Mouse (Mus musculus): ENCODE data around the gene Tpr.

Tpr gene

DNA sequence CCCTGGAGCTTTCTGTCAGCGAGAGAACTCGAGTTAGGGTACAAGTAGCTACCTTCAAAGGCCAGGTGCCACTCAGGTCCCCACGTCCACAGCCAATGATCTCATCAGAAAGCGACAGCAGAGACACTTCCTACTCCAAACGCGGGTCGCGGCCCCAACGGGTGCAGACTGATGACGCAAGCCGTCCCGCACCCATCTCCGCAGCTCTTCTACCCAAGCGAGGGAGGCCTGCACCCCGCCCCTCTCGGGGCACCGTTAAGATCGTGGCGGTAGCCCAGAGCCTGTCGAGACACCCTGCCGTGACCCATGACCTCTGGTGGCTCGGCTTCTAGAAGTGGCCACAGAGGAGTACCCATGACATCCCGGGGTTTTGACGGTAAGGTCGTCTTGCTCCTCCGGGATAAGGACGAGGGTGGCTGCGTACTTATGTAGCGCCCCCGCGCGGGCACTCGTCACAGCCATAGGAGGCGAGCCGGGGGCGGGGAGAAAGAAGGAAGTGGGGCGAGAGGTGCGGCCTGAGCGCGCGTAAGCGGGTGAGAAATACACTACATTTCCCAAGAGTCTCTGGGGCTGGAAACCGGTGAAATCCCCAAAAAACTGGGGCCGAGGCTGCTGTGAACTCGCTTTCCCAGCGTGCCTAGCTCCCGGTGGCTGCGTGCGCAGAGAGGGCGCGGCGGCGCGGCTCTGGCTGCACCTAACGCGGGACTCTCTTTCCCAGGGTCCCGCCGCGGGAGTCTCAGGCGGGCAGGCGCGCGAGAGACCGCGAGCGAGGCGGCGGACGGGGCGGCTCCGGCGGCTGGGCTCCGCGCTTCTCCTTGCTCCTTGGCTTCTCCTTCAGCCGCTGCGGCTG, at the start of gene Tpr, which contains the start of gene Odr4:
Tpr (plus strand) TSS at position 201 of the 850 bp plus-strand sequence.
Odr4 (minus strand) TSS at position 443 of the 850 bp plus-strand sequence.
- DNase-seq (ENCODE audit: low spot score in 2 of 2) = peak; percentile 97 to 98

DNA sequence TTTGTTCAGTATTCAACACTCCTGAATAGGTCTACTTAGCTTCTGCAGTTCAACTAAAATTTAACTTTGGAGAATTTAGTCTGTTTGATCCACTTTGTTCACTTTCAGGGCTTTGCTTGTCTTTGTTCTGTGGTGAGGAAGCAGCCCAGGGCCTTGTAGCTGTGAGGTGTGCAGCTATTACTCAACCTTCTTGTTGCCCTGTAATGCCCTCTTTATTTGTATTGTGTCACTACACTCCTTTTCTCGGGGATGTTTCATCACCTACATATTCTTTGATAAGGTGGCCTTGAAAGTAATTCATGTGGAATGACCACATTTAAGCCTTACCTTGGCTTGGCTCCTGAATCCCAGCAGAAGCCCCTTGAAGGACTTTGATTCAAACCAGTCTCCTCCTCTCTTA, 31.8 kb upstream of the Tpr start:
- DNase-seq (ENCODE audit: low spot score in 2 of 2) = no peak

DNA sequence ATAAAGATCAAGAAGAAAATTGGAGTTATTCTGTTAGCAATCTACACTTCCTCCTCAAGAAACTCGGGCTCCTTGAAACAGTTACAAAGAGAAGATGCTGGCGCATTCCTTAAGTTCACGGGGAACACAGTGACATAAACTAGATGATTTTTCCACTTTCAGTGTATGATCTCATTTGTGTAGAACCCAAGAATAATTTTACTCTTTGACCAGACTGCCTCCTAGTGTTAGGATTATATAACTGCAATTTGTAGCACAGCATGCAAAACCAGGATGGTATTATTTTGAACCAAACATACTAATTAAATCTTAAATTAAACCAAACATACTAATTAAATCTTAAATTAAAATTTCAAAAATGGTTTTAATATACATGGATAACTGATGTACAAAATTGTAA, 19.7 kb upstream of the Tpr start:
- no peak for DNase-seq (ENCODE audit: low spot score in 2 of 2)

DNA sequence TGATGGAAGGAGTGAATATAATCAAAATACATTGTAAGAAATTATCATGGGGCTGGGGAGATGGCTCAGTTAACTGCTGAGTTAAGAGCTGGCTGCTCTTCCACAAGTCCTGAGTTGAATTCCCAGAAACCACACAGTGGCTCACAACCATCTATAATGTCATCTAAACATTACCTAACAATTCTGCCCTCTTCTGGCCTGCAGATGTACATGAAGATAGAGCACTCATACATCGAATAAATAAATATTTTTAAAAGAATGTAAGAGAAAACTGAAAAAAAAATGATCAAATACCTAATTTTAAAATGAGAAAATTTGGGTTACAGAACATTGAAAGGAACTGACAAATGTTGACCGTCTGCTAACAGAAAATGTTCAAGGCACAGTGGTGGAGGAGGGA, 18.4 kb upstream of the Tpr start:
- DNase-seq (ENCODE audit: low spot score in 2 of 2) = no peak

DNA sequence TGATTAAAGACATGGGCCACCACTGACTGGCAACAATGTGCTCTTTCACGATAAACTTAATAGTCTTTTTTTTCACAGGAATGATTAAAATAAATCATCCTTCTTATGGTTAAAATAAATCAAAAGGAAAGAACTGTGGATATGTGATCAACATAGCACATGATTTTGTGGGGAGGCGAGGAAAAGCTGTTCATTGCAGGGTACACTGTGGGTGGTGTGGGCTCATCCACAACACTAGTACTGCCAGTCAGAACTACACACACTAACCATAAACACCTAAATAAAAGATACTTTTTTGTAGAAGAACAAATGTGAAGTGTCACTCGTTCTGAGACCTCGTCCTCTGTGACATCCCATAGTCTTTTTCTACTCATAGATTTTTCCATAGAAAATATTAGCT, 8.5 kb upstream of the Tpr start:
- DNase-seq (ENCODE audit: low spot score in 2 of 2) = no peak

DNA sequence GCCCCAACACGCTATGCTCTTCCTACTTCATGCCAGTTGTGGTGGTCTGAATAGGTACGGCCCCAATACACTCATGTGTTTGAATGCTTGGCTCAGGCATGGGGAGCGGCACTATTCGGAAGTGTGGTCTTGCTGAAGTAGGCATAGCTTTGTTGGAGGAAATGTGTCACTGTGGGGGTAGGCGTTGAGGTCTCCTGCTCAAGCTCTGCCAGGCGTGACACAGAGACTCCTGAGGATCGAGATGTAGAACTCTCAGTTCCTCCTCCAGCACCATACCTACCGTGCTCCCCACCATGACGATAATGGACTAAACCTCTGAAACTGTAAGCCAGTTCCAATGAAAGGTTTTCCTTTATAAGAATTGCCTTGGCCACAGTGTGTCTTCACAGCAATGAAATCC, 5.1 kb upstream of the Tpr start:
- peak in 1 of 2 experiments; percentile 38 for DNase-seq (ENCODE audit: low spot score in 2 of 2)

DNA sequence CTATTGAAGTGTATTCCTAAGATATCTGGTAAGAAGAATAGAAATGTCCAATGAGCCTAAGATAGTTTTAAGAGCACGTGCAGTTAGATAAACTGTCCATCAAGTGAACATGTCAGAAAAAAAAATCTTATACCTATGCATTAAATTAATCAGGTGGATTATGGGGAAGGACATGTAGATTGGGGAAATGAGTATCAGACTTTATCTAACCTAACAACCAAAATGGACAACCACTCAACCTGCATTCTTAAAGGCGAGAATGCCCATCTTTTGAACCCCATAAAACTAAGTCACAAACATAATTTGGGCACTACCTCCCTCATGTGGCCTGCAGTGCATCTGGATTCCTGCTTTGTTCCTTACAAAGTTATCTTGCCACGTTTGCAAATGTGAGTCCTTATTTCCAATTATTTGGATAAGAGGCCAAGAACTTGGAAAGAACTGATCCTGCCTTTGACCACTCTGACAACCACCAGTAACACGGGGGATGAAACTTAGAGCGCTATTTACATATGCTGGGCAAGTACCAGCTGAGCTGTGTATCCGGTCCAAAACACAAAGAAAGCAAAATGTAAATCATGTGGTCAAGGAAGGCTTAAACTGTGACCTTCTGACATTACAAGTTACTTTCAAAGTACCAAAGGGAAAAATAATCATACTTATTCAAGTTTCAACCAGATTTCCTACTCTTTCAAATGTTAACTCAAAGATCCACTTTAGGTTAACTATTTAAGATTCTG, 3.1 kb upstream of the Tpr start:
- DNase-seq (ENCODE audit: low spot score in 2 of 2) = no peak

DNA sequence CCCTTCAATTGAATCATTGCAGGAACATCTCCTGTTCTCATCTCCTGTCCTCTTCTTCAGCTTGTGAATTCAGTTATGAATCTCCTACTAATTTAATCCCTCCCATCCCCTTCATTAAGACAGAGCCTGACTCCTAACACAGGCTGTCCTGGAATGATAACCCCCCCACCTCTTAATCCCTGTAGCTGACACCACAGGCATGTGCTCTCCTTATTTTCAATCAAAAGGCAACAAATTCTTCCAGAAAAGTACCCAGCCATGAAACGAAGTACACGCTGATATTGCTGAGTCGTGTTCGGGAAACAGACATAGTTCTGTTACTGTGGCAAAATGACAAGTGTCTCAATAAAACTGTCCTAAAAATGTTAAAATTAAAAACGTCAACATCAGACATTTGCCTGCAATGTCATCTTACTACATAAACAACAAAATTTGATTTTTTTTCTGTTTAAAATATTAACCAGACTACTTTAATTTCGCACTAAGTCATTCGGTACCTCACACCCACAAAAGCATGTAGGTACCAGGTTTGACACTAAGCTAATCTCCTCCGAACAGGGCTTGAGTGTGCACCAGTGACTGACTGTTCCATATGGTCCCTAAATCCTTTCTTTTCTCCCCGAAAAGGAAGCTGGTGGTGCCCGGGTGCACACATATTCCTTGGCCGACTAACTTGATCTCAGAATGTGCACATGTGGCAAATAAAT, 554 bp upstream of the Tpr start:
- no peak for DNase-seq (ENCODE audit: low spot score in 2 of 2)

DNA sequence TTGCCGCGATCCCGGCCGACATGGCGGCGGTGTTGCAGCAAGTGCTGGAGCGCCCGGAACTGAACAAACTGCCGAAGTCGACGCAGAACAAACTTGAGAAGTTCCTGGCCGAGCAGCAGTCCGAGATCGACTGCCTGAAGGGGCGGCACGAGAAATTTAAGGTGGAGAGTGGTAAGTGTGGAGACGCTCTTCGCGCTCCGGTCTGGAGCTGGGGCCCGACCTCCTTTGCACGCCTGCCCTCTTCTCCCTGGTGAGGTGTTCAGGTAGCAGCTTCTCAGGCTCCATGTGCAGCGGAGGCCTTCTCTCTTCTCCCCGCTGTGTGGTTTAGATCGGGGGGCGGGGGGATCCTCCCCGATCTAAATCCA, 832 bp downstream of the Tpr start:
- no peak for DNase-seq (ENCODE audit: low spot score in 2 of 2)

DNA sequence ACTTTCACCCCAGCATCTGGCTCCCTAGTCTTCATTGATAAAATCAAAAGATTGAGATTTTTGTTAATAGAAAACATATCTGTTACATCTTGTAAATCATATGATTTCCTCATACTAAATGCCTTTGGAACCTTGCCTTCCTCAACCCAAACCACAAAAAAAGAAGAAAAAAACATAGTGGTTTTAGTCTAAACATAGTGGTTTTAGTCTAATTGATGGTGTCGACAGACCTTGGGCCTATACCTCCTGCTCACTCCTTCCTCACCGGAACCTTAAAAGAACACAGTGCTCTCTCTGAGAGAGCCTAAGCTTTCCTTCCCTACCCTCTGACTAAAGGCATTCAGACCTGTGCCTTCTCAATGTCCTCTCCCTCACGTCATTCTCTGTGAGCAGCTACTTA, 3.4 kb downstream of the Tpr start:
- DNase-seq (ENCODE audit: low spot score in 2 of 2) = no peak

DNA sequence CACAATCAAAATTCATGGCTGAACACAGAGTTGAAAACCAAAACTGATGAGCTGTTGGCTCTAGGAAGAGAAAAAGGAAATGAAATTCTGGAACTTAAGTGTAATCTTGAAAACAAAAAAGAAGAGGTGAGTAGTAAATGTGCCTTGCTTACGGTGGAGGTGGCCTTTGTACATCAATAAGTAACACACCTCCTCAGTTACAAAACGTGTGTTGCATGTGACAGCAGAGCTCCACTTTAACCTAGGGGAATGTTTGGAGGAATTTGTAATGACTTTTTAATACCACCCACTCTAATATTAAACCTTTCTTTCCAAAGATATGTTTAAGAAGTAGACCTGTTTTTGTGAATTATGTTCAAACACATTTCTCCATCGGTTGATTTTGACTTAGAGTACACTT, 11.3 kb downstream of the Tpr start:
- DNase-seq (ENCODE audit: low spot score in 2 of 2) = no peak

DNA sequence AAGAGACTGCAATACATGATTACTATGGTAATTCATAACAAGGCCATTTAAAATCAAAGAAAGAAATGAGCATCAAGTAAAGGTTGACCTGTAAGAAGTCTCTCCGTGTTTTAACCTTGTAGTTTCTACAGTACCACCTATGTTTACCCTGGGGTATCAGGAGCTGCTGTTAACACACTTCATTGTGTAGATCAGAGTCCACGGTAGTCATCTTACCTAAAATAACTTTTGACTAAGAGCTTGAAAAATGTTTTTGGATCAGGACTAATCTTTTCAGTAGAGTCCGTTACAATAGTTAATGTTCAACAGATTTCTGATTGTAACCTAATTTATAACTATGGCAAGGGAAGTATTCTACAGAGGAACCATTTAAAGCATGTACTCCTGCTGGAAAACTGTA, 11.9 kb downstream of the Tpr start:
- DNase-seq (ENCODE audit: low spot score in 2 of 2) = no peak

DNA sequence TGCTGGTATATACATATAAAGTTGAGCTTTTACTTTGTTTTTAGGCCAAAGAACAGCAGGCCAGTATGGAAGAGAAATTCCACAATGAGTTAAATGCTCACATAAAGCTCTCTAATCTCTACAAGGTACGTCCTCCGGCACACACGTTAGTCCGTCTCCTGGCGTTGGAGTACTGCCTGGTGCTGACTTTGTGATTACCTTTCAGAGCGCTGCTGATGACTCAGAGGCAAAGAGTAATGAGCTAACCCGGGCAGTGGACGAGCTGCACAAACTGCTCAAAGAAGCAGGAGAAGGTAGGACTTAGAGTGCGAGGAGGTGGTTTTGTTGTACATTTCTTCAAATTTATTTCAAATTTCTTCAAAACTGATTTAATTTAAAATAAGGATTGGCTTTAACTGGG, 14.6 kb downstream of the Tpr start:
- no peak for DNase-seq (ENCODE audit: low spot score in 2 of 2)

DNA sequence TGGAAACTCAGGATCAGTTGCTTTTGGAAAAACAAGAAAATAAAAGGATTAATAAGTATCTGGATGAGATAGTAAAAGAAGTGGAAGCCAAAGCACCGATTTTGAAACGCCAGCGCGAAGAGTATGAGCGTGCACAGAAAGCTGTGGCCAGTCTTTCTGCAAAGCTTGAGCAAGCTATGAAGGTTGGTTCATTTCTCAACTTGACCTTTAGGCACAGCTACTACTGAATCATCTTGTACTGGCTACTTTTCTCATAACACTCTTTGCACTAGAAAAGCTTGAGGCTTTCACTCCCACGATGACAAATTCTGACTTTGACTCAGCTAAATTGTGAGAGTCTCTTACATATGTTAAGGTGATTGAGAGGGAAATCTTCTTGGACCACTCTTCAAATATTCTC, 17.4 kb downstream of the Tpr start:
- no peak for DNase-seq (ENCODE audit: low spot score in 2 of 2)

DNA sequence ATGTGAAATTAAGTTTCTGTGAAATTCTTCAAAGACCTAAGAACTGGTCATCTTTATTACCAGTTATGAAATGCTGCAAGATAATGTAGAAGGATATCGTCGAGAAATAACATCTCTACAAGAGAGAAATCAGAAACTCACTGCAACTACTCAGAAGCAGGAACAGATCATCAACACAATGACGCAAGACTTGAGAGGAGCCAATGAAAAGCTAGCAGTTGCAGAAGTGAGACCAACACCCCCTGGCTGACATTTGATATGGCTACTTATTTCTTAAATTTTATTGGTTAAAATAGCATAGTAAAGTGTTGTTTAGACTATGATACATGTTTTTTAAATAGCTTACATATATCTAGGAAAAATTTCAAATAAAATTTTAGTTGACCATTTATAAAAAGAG, 23.4 kb downstream of the Tpr start:
- no peak for DNase-seq (ENCODE audit: low spot score in 2 of 2)

DNA sequence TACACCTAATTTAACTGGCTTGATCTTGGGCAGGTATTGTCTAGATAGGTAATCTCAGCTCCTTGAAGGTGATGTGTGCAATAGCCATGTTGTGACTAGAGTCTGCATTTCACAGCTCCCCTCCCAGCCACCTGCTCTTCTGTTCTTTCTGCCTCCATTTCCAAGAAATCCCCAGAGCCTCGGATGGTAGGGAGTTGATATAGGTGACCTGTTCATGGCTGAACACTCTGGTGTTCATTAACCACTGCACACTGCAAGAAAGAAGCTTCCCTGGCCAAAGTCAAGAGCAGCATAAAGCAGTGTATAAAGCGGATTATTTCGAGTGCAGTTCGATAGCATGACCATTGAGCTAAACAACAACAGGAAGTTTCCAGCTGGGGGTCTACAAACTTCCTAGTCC, 25.8 kb downstream of the Tpr start:
- no peak for DNase-seq (ENCODE audit: low spot score in 2 of 2)

DNA sequence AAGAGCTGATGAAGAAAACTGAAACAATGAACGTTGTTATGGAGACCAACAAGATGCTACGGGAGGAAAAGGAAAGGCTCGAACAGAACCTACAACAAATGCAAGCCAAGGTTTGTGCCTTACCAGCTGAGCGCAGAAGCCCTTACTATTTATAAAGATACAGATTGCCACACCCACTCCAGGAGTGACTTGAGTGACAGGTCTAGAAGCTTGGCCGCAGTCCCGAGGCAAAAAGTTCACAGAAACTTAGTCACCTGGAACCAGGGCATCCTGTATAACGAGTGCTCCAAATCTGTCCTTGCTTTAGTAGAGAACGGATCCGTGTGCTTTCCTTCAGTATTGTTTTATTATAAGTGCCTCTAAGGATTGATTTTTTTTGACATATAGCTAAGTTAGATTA, 33.0 kb downstream of the Tpr start:
- no peak for DNase-seq (ENCODE audit: low spot score in 2 of 2)

DNA sequence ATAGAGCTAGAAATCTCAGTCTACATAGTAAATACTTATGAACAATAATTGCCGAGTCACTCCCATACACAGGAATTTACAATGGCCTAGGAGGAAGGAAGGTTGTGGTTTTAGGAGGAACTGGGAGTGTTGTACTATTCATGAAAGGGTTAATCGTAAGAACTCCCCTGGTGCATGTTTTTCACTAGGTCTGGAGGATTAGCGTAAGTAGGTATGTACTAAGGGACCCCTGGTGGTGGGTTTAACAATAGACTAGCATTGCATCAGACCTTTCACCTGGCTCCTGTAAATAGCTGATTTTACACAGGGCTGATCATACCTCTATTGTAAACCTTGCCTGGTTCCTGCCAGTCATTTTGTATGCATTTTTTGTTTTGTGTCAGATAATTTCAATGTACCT, 33.6 kb downstream of the Tpr start:
- DNase-seq (ENCODE audit: low spot score in 2 of 2) = no peak

DNA sequence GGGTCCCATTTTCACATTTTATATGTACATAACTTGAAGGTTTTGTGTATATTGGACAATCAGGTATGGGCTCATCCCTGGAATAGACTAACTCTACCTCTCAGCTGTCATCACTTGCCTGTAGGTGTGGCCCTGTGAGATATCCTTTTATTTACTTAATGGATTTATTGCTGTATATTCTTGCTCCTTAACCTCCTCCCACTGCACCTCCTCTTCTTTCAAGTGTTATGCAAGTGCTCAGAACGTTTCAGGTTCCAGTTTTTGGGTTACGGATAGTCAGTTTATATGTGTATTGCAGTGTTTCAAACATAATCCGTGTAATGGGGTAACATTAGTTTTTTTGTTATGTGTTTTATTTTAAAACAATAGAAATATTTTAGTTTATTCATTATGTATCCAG, 46.0 kb downstream of the Tpr start:
- DNase-seq (ENCODE audit: low spot score in 2 of 2) = no peak

DNA sequence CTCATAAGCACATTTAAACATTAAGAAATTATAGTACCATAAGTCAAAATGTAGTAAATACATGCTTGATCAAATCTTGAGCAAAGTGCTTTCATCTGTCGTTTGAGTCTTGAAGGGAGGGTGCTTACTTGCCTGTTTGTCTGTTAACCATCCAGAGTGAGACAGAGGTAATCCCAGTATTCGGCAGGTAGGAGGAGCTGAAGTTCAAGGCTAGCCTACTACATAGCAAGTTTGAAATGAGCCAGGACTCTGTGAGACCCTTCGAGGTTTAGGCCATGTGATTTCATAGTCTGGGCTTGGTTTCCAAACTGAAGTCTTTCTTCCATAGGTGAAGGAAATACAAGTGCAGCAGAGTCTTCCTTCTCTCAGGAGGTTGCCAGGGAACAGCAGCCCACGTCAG, 49.1 kb downstream of the Tpr start:
- DNase-seq (ENCODE audit: low spot score in 2 of 2) = no peak

DNA sequence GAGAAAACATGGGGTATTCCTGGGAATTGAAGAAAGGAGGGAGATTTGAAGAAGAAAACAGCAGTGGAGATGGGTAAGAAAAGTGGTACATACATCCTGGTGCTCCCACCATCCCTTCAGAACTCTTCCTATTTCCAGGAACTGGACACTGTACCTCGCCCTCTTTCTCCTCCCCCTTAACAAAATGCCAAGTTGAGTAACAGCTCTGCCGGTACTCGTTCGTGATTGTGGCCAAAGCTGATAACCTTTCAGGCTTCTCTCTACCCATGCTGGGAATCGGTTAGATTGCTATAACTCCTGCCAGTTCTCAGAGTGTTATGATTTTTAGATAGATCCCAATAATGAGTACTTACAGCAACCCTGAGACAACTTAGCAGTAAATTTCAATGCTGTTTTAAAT, 66.3 kb downstream of the Tpr start:
- no peak for DNase-seq (ENCODE audit: low spot score in 2 of 2)

DNA sequence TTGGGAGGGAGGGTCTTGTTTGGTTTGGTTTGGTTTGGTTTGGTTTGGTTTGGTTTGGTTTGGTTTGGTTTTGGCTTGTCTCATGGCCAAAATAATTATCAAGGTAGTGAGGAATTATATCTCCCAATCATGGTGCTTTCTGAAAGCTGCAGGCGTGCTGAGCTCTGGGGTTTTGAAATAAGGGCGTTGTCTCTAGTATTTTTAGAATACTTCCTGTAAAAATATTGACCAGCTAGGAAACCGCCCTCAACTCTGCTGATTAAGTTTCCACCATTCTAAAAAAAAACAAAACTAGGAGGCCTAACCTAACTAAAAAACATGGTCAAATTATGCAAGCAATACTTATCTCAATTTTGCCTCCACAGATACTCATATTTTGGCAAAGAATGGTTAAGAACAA, 67.0 kb downstream of the Tpr start:
- no peak for DNase-seq (ENCODE audit: low spot score in 2 of 2)

DNA sequence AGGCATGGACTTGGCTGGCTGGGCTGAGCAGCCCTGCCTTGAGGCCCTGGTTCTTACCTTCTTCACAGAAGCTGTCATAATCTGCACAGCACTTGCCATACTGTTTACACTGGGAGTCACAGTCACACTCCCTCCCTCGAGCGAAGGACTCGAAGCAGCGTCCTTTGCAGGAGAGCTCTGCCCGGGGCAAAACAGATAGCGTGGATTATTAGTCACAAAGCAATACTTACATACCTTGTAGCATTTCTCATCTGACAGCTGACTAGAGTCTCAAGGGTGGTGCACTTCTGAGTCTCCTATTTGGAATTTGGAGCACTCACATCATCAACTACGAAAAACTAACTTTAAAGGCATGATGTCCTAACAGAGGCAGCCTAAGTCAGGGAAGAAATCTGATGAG, 68.0 kb downstream of the Tpr start:
- DNase-seq (ENCODE audit: low spot score in 2 of 2) = no peak

Data from spleen, postnatal 10 days (tissue).